Mouse (Mus musculus): Measurements from ENCODE around the gene Maff. TPM values are rescaled to one million over a fixed set of nuclear protein-coding genes. Genes with fewer than 3 reads are reported as not detected.
A peak's percentile ranks its signal among the peaks of the same experiment; 100 is the strongest.

Maff gene
- polyA plus RNA-seq, 1 experiment, result 8.1 TPM

DNA sequence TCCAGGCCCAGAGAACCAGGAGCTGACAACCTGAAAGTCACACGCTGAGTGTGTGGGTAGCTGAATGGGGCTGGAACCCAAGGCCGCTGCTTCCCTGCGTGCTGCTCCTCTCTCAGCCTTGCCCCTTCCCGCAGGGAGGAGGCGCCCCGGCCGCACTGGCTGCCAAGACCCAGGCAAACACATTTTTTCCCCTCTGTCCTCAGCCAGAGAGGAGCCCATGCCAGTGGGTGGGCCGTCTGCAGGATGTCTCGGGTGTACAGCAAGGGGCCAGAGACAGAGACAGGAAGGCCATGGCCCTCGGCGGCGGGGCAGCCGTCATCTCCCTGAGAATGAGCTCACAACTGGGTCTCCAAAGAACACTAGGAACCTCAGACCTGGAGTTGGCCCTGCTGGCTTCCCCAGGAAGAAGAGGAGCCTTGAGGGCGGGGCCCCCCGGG lies 4.9 kb downstream of the Maff start:
- Histone ChIP-seq H3K27me3 (ENCODE audit: control insufficient read depth, insufficient read depth, low read length) (no peaks in the 10 kb centered on the region), H3K36me3 (ENCODE audit: control insufficient read depth, insufficient read depth, low read length) (no peaks in the 10 kb centered on the region), H3K4me3 (ENCODE audit: control insufficient read depth, insufficient read depth, low read length) (no peak overlapping the region), H3K27ac (ENCODE audit: control insufficient read depth, insufficient read depth, low read length) (no peak overlapping the region), H3K4me1 (replicated peaks; ENCODE audit: control insufficient read depth, insufficient read depth, low read length) (peaks cover 31% of the 10 kb centered on the region)
- no peak for DNase-seq
- WGBS, result 80% methylated on average over 15 of the region's 15 CpGs
- TF ChIP-seq POLR2A (IDR thresholded peaks at IDR 0.05; ENCODE audit: control insufficient read depth, extremely low read depth, insufficient read depth, low read length, poor library complexity), result no peak
- TF ChIP-seq CTCF (IDR thresholded peaks at IDR 0.05; ENCODE audit: borderline replicate concordance, control insufficient read depth, extremely low read depth, insufficient read depth, low read length, poor library complexity), result no peak

DNA sequence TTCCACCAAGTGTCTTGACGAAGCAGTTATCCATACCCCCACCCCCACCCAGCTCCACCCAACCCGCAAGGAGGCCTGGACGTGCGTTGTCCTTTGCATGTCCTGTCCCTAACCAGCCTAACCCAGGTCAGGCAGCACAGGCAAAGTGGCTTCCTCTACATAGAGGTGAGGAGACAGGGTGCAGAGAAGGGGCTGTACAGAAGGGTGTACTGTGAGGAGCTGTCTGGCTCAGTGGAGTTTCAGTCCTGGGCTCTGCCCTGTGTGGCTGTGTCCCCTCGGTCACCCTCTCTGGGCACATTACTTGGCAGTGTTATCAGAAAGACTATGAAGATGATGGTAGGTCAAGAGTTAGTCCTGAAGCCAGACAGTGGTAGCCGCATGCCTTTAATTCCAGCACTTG lies 6.1 kb downstream of the Maff start:
- peaks cover 33% of the 10 kb centered on the region for H3K4me1 ChIP-seq (replicated peaks; ENCODE audit: control insufficient read depth, insufficient read depth, low read length)

DNA sequence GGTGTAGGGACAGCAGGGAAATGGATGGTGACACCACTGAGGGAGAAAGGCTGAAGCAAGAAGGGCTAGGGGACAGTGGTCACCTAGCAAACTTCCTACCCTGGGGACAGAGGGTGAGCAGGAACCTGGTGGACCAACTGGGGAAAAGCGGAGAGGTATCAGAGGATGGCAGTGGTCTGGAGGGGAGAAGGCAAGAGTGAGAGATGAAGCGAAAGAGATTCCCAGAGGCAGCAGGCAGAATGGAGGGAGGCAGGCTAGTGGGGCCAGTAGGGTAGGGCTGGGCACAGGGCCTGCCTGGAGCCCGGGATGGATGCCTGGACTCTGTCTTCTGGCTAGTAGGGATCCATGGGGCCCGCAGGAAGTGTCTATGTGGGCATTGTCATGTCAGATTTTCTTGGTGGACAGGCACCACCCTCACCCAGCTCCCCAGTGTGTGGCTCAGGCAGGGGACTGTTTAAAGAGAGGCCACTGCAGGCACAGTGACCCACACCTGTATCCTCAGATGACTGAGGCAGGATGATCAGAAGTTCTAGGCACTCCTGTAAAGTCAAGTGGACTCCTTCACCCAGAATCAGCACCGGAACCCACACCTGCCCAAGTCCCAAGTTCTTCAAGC lies 7.4 kb downstream of the Maff start:
- TF ChIP-seq POLR2A (IDR thresholded peaks at IDR 0.05; ENCODE audit: control insufficient read depth, extremely low read depth, insufficient read depth, low read length, poor library complexity) (no peak), CTCF (IDR thresholded peaks at IDR 0.05; ENCODE audit: borderline replicate concordance, control insufficient read depth, extremely low read depth, insufficient read depth, low read length, poor library complexity) (no peak)

More for the DNA sequence above, 6.1 kb downstream of the Maff start:
- no peak overlapping the region for H3K4me3 ChIP-seq (ENCODE audit: control insufficient read depth, insufficient read depth, low read length)
- WGBS, result 98% methylated on average over 6 of the region's 6 CpGs
- DNase-seq, result no peak
- H3K36me3 ChIP-seq (ENCODE audit: control insufficient read depth, insufficient read depth, low read length), result no peaks in the 10 kb centered on the region
- H3K27me3 ChIP-seq (ENCODE audit: control insufficient read depth, insufficient read depth, low read length), result no peaks in the 10 kb centered on the region
- H3K27ac ChIP-seq (ENCODE audit: control insufficient read depth, insufficient read depth, low read length), result no peak overlapping the region
- TF ChIP-seq CTCF (IDR thresholded peaks at IDR 0.05; ENCODE audit: borderline replicate concordance, control insufficient read depth, extremely low read depth, insufficient read depth, low read length, poor library complexity) (no peak), POLR2A (IDR thresholded peaks at IDR 0.05; ENCODE audit: control insufficient read depth, extremely low read depth, insufficient read depth, low read length, poor library complexity) (no peak)

DNA sequence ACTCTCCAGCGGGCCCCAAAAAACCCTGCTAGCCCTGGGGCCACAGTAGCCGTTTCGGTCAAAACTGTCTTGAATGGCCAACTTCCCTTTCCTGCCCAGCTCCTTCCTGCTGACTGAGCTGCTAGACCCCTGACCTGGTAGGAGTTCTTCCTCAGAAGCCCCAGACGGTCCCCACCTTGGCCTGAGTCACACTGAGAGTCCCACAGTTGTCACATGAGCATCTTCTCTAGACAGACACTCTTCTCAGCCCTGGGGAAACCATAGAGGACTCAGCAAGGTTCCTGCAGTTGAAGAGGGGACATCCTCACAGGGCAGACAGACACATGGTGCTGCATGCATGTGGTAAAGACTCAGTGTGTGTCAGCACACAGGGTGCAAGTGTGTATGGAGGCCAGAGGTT lies 8.2 kb downstream of the Maff start:
- Histone ChIP-seq H3K4me3 (ENCODE audit: control insufficient read depth, insufficient read depth, low read length) (no peak overlapping the region), H3K36me3 (ENCODE audit: control insufficient read depth, insufficient read depth, low read length) (no peaks in the 10 kb centered on the region), H3K4me1 (replicated peaks; ENCODE audit: control insufficient read depth, insufficient read depth, low read length) (peaks cover 22% of the 10 kb centered on the region), H3K27ac (ENCODE audit: control insufficient read depth, insufficient read depth, low read length) (no peak overlapping the region), H3K27me3 (ENCODE audit: control insufficient read depth, insufficient read depth, low read length) (no peaks in the 10 kb centered on the region)
- no peak for DNase-seq
- 70% methylated on average over 4 of the region's 4 CpGs for WGBS
- no peak for TF ChIP-seq POLR2A (IDR thresholded peaks at IDR 0.05; ENCODE audit: control insufficient read depth, extremely low read depth, insufficient read depth, low read length, poor library complexity)
- TF ChIP-seq CTCF (IDR thresholded peaks at IDR 0.05; ENCODE audit: borderline replicate concordance, control insufficient read depth, extremely low read depth, insufficient read depth, low read length, poor library complexity), result no peak

More for the DNA sequence above, 7.4 kb downstream of the Maff start:
- 95% methylated on average over 5 of the region's 5 CpGs for WGBS
- no peaks in the 10 kb centered on the region for H3K27me3 ChIP-seq (ENCODE audit: control insufficient read depth, insufficient read depth, low read length)
- no peaks in the 10 kb centered on the region for H3K36me3 ChIP-seq (ENCODE audit: control insufficient read depth, insufficient read depth, low read length)
- no peak for DNase-seq
- H3K27ac ChIP-seq (ENCODE audit: control insufficient read depth, insufficient read depth, low read length), result no peak overlapping the region
- H3K4me1 ChIP-seq (replicated peaks; ENCODE audit: control insufficient read depth, insufficient read depth, low read length), result peaks cover 25% of the 10 kb centered on the region
- H3K4me3 ChIP-seq (ENCODE audit: control insufficient read depth, insufficient read depth, low read length), result no peak overlapping the region

DNA sequence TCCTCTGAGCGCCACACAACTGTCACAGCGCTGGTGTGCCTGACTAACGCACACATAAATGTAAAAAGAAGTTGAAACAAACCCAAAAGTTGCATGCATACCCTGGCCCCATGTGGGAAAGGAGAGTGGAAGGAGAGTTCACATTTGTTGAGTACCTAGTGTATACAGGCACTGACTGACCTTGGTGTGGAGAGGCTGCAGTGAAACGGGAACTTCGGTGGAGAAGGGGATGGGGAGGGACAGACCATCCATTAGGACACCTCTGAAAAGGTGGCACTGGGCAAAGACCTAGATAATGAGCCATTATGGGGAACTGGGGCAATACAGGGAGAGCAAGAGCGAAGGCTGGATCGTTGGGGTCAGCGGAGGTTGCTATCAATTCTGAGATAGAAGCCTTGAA lies 10.1 kb downstream of the Maff start:
- WGBS, result 82% methylated on average over 8 of the region's 8 CpGs
- peak overlapping the region; percentile 69; the same call in 1 of the 2 replicates for H3K4me3 ChIP-seq (ENCODE audit: control insufficient read depth, insufficient read depth, low read length)
- peaks cover 15% of the 10 kb centered on the region for H3K4me1 ChIP-seq (replicated peaks; ENCODE audit: control insufficient read depth, insufficient read depth, low read length)

DNA sequence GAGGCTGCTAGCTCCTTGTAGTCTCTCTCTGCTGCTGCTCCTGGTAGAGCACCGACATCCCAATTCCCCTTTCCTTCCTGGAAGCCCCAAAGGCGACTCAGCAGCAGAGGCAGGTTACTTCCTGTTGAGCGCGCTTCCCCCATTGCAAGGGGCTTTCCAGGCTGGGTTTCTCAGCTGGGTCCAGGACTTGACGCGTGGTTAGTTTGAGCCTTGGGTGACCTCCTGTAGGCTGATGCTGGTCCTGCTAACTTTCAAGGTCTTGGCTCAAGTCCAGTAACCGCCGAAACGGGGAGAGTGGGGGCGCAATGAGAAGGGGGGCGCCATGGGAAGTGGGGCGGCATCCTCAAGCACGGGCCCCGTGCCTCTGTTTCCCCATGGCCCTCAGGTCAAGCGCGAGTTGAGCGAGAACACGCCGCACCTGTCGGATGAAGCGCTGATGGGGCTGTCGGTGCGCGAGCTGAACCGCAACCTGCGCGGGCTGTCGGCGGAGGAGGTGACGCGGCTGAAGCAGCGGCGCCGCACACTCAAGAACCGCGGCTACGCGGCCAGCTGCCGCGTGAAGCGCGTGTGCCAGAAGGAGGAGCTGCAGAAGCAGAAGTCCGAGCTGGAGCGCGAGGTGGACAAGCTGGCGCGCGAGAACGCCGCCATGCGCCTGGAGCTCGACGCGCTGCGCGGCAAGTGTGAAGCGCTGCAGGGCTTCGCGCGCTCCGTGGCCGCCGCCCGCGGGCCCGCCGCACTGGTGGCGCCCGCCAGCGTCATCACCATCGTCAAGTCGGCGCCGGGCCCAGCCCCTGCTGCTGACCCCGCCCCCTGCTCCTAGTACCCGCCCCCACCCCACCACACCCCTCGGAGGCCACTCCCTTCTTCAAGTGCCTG lies 10.9 kb downstream of the Maff start:
- 1% methylated on average over 77 of the region's 77 CpGs for WGBS

More for the DNA sequence above, 10.1 kb downstream of the Maff start:
- no peak for TF ChIP-seq POLR2A (IDR thresholded peaks at IDR 0.05; ENCODE audit: control insufficient read depth, extremely low read depth, insufficient read depth, low read length, poor library complexity)
- TF ChIP-seq CTCF (IDR thresholded peaks at IDR 0.05; ENCODE audit: borderline replicate concordance, control insufficient read depth, extremely low read depth, insufficient read depth, low read length, poor library complexity), result no peak
- H3K27me3 ChIP-seq (ENCODE audit: control insufficient read depth, insufficient read depth, low read length), result no peaks in the 10 kb centered on the region
- H3K36me3 ChIP-seq (ENCODE audit: control insufficient read depth, insufficient read depth, low read length), result no peaks in the 10 kb centered on the region
- no peak for DNase-seq
- H3K27ac ChIP-seq (ENCODE audit: control insufficient read depth, insufficient read depth, low read length), result no peak overlapping the region; the same call in 1 of the 2 replicates

More for the DNA sequence above, 10.9 kb downstream of the Maff start:
- no peak overlapping the region for H3K27ac ChIP-seq (ENCODE audit: control insufficient read depth, insufficient read depth, low read length)
- H3K4me1 ChIP-seq (replicated peaks; ENCODE audit: control insufficient read depth, insufficient read depth, low read length), result peaks cover 13% of the 10 kb centered on the region
- 0 out of 2 replicates have a peak, but pooled peaks have one; percentile 24 for TF ChIP-seq CTCF (IDR thresholded peaks at IDR 0.05; ENCODE audit: borderline replicate concordance, control insufficient read depth, extremely low read depth, insufficient read depth, low read length, poor library complexity)
- TF ChIP-seq POLR2A (IDR thresholded peaks at IDR 0.05; ENCODE audit: control insufficient read depth, extremely low read depth, insufficient read depth, low read length, poor library complexity), result no peak
- H3K27me3 ChIP-seq (ENCODE audit: control insufficient read depth, insufficient read depth, low read length), result no peaks in the 10 kb centered on the region
- DNase-seq, result peak; percentile 67
- no peaks in the 10 kb centered on the region for H3K36me3 ChIP-seq (ENCODE audit: control insufficient read depth, insufficient read depth, low read length)
- peak overlapping the region; percentile 69 for H3K4me3 ChIP-seq (ENCODE audit: control insufficient read depth, insufficient read depth, low read length)

Measured in thymus, adult 2 months (tissue).